ENCODE assay signal across 14 mouse cellular contexts in genomic region chr7:98312185-98312920, GRCm38 (mm10). TPM values are rescaled to one million over a fixed set of nuclear protein-coding genes. Genes with fewer than 3 reads are reported as not detected.
A peak's percentile ranks its signal among the peaks of the same experiment; 100 is the strongest.
DNase-seq lines count a peak whose midpoint lies in the region.
"Had no signal": no experiment of that assay in that cellular context is flagged by ENCODE, and none has a peak within 500 bp of the region (broad histone marks: within the 10 kb centered on the region; RNA-seq: fewer than 3 reads in every experiment).

No protein-coding gene starts in this region.

- DNase-seq in lung, adult 18-20 months: peak; percentile 63 to 81
- DNase-seq in lung, postnatal 14 days: no peak
- DNase-seq in urinary bladder, postnatal 36 days (ENCODE audit: low spot score in 2 of 2): peak; percentile 36 to 58
- no peak for DNase-seq in urinary bladder, adult 2 months (ENCODE audit: low spot score)
- peak; percentile 57 for DNase-seq in lung, postnatal 10 days
- no peak for DNase-seq in adrenal gland, postnatal 10 days
- no peak for DNase-seq in layer of hippocampus, postnatal 10 days (ENCODE audit: low spot score in 2 of 2)
- DNase-seq: adrenal gland, postnatal 14 days; cerebellum, adult 11-12 months; cerebellum, adult 9-10 months; cerebellum, postnatal 25 days; gastrocnemius, postnatal 36 days; heart, adult 2 months; heart, postnatal 14 days had no signal

RNA-seq across cellular contexts. Expression of gene Acer3, which starts 8.7 kb away (rescaled TPM):
- polyA plus RNA-seq in urinary bladder, adult 2 months (2012; rRNA removed): 26.7 and 32.4 TPM in 2 replicates
- total RNA-seq in adrenal gland, postnatal 10 days (2021): 10 to 100 TPM; 18.4 to 20.7 TPM
- total RNA-seq in layer of hippocampus, postnatal 10 days (2021): 10 to 100 TPM; 14.7 to 17.8 TPM

RNA-seq across cellular contexts. Expression of gene Tsku, which starts 48.8 kb away (rescaled TPM):
- polyA plus RNA-seq in urinary bladder, adult 2 months (2012; rRNA removed): 199 and 219 TPM in 2 replicates
- total RNA-seq in adrenal gland, postnatal 10 days (2021): 1 to 10 TPM; 7.0 to 7.2 TPM
- 1 to 10 TPM; 6.3 to 7.1 TPM for total RNA-seq in layer of hippocampus, postnatal 10 days (2021)

Comparison
In these comparisons a context has a peak if more than half of its experiments do, and no peak if none do; other contexts are left out.
1. DNase-seq: peak in lung, adult 18-20 months (2 of 2), urinary bladder, postnatal 36 days (2 of 2) and lung, postnatal 10 days (single experiment); none in lung, postnatal 14 days (single experiment), urinary bladder, adult 2 months (single experiment), adrenal gland, postnatal 10 days (single experiment) and layer of hippocampus, postnatal 10 days (0 of 2).